Mouse (Mus musculus) embryo, embryonic 10.5 days (tissue): ENCODE measurements around the gene Olfr820.
"Not testable (repeated sequence)": the region's sequence is repeated elsewhere in the genome, so short reads cannot be mapped to it uniquely, and the experiment has no call there.

Experiments
- DNase-seq: peaks from one replicate; pipeline ENCODE4 v3.0.0-alpha.2; 2015; ENCODE audit warnings: low spot score

Olfr820 gene

DNA sequence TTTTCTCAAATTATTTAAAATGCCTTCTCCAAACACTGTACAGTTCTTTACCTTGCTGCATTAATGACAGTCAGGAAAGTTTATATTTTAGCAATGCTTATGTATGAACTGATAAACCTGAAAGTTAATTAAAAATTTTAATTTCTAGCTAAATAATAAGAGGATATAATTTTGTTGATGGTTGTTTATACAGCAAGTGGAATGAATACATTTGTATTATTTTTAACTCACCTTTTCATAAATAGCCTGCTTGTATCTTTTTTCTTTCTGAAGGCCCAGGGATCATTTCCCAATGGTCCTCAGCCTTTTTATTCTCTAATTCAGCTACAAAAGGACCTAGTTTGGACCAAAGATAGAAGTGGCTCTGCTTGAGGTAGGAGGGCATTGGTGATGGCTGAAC lies at the start of gene Olfr820:
Gene Olfr820 (plus strand): TSS at position 301 of the 400 bp plus-strand sequence.
- no peak for DNase-seq

DNA sequence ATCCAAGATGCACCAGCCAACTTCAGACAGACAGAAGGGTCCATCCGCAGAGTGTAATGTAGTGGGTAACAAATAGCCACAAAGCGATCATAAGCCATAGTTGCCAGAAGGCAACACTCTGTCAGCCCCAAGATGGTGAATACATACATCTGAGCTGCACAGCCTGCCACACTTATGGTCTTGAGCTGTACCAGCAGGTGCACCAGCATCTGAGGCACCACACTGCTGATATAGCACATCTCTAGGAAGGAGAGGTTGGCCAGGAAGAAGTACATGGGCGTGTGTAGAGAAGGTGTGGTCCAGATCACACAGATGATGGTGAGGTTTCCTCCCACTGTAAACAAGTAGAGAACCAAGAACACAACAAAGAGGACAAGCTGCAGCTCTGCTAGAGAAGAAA lies 46.2 kb upstream of the Olfr820 start:
- DNase-seq, result not testable (repeated sequence)

DNA sequence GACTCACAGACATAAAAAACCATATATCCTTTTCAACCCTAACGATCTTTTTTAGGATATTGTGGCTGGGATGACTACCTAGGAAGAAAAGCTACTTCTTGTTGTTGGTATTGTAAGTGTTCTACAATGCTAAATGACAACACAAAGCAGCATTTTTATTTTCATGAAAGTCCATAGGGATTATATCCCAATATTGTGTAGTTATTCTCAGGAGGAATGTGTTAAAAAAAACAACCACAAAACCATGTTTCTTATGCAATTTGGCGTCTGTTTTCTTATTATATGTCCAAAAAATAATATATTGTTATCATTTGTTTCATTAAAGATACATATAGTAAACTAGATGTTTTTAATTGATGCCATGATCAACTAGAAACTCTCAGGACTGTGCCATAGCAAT lies 45.3 kb upstream of the Olfr820 start, which contains the start of gene Olfr819:
Gene Olfr819 (minus strand): TSS at position 101 of the 400 bp plus-strand sequence.
- DNase-seq, result not testable (repeated sequence)

DNA sequence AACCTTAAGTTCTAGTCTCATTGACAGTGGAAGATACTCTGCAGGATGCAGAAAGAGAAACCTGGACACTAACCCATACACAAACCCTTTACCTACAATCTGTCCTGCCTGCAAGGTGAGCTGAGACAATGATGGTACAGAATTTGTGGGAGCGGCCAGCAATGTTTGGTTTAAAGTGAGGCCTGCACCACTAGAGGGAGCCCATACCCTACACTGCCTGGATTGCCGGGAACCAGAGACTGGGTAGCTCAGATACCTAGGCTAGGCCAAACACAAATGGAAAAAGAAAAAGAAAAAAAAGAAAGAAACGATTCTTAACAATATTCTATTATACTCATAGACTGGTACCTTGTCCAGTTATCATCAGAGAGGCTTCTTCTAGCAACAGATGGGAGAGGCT lies 39.4 kb upstream of the Olfr820 start:
- DNase-seq, result not testable (repeated sequence)

DNA sequence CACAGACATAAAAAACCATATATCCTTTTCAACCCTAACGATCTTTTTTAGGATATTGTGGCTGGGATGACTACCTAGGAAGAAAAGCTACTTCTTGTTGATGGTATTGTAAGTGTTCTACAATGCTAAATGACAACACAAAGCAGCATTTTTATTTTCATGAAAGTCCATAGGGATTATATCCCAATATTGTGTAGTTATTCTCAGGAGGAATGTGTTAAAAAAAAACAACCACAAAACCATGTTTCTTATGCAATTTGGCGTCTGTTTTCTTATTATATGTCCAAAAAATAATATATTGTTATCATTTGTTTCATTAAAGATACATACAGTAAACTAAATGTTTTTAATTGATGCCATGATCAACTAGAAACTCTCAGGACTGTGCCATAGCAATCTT lies 36.4 kb upstream of the Olfr820 start, which contains the start of gene Olfr247:
Gene Olfr247 (minus strand): TSS at position 101 of the 400 bp plus-strand sequence.
- DNase-seq, result not testable (repeated sequence)

DNA sequence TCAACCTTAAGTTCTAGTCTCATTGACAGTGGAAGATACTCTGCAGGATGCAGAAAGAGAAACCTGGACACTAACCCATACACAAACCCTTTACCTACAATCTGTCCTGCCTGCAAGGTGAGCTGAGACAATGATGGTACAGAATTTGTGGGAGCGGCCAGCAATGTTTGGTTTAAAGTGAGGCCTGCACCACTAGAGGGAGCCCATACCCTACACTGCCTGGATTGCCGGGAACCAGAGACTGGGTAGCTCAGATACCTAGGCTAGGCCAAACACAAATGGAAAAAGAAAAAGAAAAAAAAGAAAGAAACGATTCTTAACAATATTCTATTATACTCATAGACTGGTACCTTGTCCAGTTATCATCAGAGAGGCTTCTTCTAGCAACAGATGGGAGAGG lies 30.6 kb upstream of the Olfr820 start:
- not testable (repeated sequence) for DNase-seq

DNA sequence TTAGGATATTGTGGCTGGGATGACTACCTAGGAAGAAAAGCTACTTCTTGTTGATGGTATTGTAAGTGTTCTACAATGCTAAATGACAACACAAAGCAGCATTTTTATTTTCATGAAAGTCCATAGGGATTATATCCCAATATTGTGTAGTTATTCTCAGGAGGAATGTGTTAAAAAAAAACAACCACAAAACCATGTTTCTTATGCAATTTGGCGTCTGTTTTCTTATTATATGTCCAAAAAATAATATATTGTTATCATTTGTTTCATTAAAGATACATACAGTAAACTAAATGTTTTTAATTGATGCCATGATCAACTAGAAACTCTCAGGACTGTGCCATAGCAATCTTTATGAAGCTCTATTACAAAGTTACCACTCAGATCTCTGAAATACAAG lies 27.5 kb upstream of the Olfr820 start, which contains the start of gene Gm10310:
Gene Gm10310 (minus strand): TSS at position 101 of the 400 bp plus-strand sequence.
- DNase-seq, result not testable (repeated sequence)

DNA sequence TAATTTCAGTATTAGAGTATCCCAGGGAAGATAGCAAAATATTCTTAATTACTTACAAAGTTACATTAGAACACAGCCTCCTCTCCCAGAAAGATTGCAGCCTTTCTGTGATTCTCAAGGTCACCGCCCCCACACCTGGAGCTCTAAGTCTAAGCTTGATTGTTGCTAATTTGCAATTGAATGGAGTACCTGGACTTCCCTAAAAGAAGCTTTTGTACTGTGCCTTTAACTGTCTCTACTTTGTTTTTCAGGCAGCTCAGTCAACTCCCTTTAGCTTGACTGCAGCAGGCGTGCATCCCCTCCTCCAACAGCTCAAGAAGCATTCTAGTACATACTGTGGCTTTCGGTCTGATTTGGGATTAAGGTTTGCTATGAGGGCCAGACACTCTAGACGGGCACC lies 8.3 kb upstream of the Olfr820 start:
- not testable (repeated sequence) for DNase-seq

DNA sequence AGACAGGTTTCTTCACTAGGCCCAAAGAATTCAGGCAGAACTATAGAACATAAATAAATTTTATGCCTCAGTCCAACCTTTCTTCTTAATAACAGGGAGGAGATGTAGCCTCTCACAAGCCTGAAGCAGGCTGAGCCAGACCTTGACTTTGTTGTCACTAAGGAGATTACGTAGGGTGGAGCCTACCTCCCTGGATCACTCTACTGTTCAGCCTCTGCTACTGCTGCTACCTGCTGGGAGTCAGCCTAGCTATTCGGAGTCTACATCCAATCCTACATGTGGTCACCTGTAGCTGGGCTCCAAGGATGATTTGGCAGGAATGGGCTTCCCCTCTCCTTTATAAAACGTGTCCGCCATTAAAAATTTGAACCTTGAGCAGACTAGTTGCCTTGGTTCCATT lies 7.1 kb upstream of the Olfr820 start:
- DNase-seq, result not testable (repeated sequence)

DNA sequence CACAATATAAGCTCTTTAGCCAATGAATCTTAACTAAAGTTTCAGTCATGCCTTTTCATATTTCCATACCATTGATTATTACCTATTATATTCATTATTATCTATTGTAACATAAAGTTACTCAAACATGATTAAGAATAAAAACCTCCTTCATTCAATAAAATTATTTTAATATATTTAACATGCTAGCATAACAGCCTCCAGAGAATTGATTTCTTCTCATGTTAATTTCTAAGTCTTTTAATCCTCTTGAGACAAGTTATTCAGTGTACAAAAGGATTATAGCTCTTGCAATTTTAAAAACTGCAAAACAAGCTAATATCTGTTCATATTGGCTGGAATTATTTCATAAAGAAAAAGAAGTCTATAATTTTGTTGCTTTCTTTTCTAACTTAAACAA lies 17.6 kb downstream of the Olfr820 start, which contains the start of gene Olfr821:
Gene Olfr821 (plus strand): TSS at position 301 of the 400 bp plus-strand sequence.
- no peak for DNase-seq

DNA sequence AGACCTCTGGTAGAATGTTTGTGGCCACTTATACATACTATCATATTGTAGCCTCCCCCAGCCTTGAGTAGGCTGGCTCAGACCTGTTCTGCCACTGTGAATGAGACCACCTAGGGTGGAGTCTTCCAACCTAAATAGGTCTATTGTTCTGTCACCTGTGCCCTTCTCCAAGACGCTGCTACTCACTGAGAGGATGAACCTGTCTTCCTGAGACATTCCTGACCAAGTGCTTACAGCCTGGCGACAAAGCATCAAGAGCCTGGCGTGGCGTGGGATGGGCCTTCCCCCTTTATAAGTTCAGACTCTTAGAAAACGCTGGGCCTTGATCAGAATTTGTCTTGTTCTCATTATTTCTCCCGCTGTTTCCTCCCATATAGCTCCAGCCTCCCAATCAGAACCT lies 24.7 kb downstream of the Olfr820 start:
- DNase-seq, result no peak
